Mouse (Mus musculus): ENCODE data around the gene Kbtbd6.
"Not testable (repeated sequence)": the region's sequence is repeated elsewhere in the genome, so short reads cannot be mapped to it uniquely, and the experiment has no call there.

The Kbtbd6 gene

DNA sequence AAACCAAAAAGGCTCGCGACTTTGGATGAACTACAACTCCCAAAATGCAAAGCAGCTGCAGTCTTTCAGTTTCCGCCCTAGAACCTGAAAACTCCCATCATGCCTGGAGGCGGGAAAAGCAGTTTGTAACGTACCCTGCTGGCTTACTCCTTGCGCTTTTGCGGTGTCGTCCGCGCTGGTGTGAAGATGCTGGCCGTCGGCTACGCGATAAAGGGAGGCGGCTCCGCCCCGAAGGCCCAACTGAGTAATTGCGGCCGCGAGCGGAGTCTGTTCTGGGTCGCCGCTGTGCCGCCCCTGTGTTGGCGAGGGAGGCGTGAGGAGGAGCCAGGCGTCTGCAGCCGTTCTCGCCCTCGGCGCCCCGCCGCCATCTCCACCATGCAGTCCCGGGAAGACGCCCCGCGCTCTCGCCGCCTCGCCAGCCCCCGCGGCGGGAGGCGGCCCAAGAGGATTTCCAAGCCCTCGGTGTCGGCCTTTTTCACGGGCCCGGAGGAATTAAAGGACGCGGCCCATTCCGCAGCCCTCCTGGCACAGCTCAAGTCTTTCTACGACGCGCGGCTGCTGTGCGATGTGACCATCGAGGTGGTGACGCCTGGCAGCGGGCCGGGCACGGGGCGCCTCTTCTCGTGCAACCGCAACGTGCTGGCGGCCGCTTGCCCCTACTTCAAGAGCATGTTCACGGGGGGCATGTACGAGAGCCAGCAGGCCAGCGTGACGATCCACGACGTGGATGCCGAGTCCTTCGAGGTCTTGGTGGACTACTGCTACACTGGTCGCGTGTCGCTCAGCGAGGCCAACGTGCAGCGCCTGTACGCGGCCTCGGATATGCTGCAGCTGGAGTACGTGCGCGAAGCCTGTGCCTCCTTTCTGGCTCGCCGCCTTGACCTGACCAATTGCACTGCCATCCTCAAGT lies at the start of gene Kbtbd6:
Gene Kbtbd6, plus strand, starts transcription at position 155 of the 910 bp plus-strand sequence.
- peak; percentile 87 to 89 for DNase-seq (ENCODE audit: low spot score in 2 of 2)

DNA sequence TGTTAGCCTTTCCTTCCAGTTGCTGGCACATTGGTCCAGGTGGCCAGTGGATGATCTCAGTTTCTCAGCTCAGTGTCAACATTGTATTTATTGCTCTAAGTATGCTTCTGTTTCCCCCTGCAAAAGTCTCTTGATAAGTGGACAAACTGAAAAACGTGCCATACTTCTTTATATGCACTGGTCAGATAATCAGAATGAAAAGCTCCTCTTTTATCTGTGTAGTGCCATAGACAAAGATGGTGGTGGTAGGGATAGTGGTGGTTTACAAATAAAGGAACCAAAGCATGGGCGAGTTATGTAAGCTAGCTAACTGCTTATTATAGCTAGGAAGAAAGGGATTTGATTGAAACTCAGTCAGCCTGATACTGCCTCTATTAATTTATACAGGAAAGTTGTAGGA lies 44.0 kb upstream of the Kbtbd6 start:
- DNase-seq (ENCODE audit: low spot score in 2 of 2) = no peak

- DNase-seq (ENCODE audit: low spot score in 2 of 2) = peak in 1 of 2 experiments; percentile 9
Observed at GRCm38 (mm10) chr14:79409278-79409830, 42.3 kb upstream of the Kbtbd6 start.

GRCm38 (mm10) chr14:79410662-79411061 lies 41.0 kb upstream of the Kbtbd6 start:
- no peak for DNase-seq (ENCODE audit: low spot score in 2 of 2)

- DNase-seq (ENCODE audit: low spot score in 2 of 2) = no peak
Observed at GRCm38 (mm10) chr14:79413121-79413520, 38.5 kb upstream of the Kbtbd6 start.

DNA sequence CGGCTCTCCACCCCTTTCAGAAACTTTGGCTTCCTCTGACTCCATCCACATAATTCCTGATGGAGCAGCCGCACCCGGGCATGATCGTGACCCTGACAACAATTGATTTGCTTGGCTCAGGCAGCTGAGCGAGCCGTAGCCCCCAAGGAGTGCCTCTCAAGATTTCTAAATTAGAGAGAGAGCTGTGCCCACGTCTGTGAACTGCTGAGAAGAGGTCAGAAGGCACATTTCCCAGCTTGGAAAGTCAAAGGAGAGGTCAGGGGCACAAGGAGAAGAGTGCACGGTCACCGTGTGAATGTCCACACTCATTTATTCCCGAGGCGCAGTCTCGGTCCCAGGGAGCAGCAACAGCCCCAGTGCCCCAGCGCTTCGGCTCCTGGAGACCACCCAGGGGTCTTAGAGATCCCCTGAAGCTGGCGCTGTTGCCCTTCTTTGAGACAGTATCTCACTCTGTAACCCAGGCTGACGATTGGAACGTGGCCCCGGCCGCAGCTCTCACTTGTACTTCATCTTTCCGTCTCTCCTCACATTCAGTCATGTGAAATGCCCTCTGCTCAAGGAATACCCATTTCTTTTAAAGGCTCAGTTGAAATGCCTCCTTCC lies 31.5 kb upstream of the Kbtbd6 start:
- no peak for DNase-seq (ENCODE audit: low spot score in 2 of 2)

DNA sequence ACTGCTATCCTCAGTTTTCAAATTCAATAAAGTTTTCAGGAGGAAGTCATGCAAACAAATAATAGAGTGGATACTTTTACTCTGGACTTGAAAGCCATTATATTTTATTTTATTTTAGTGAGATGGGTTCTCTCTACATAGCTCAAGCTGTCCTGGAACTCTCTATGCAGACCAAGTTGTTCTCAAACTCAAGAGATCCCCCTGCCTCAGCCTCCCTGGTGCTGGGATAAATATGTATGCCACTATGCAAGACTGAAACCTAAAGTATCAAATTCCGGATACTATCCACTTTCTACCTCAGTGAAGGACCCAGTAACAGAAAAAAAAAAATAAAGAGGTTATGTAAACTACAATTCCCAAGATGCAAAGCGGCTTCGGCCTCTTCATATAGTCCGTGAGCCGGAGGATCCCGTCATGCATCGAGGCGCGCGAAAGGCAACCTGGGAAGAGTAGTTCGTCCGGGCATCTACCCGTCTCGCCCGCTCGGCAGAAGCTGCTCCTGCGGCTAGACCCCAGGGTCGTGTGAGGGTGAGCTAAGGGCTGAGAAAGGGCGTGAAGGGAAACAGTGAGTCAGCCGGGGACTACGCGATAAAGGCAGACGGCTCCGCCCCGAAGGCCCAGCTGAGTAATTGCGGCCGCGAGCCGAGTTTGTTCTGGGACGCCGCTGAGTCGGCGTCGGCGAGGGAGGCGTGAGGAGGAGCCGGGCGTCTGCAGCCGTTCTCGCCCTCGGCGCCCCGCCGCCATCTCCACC lies 25.5 kb upstream of the Kbtbd6 start, which contains the start of gene Kbtbd7:
Gene Kbtbd7, plus strand, starts transcription at position 533 of the 751 bp plus-strand sequence.
- peak; percentile 96 for DNase-seq (ENCODE audit: low spot score in 2 of 2)

GRCm38 (mm10) chr14:79426730-79427365 lies 24.8 kb upstream of the Kbtbd6 start:
- DNase-seq (ENCODE audit: low spot score in 2 of 2) = peak in 1 of 2 experiments; percentile 34

DNA sequence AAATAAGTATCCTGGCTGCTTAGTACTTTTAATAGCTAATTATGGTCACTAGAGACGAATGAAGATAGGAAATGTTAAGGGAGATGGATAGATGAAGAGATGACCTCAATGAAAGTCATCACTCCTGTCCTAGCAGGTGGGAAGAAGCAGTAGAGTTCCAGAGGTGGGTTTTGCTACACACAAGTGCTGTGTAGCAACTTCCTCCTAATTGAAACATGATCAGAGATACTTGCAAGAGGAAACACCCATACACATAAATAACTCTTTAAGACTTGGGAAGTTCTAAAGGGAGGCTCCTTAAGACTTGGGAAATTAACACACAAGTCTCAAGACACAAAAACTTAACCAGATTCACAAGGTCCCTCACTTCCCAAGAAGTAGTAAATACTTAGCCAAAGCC lies 17.6 kb upstream of the Kbtbd6 start:
- DNase-seq (ENCODE audit: low spot score in 2 of 2) = no peak

GRCm38 (mm10) chr14:79440655-79441054 lies 11.0 kb upstream of the Kbtbd6 start:
- DNase-seq (ENCODE audit: low spot score in 2 of 2) = no peak

DNA sequence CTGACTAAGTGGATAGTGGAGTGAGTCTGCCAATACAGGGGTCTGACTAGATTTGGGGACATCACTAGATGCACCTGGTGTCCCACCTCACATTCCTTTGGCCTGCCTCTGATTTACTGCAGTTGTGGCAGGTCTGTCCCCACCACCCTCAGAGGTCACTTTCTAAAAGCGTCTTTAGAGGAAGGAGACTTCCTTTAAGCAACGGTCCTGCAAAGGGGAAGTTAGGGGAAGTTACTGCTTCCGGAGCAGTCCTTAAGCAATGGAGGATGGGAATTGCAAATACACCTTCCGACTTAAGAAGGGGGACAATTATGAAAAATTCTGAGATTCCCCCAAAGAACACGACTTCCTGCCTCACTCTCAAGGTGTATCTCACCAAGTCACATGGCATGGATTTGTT lies 10.2 kb upstream of the Kbtbd6 start:
- no peak for DNase-seq (ENCODE audit: low spot score in 2 of 2)

GRCm38 (mm10) chr14:79444601-79445000 lies 7.0 kb upstream of the Kbtbd6 start:
- no peak for DNase-seq (ENCODE audit: low spot score in 2 of 2)

- peak; percentile 52 to 79 for DNase-seq (ENCODE audit: low spot score in 2 of 2)
Observed at GRCm38 (mm10) chr14:79445055-79445620, 6.5 kb upstream of the Kbtbd6 start.

DNA sequence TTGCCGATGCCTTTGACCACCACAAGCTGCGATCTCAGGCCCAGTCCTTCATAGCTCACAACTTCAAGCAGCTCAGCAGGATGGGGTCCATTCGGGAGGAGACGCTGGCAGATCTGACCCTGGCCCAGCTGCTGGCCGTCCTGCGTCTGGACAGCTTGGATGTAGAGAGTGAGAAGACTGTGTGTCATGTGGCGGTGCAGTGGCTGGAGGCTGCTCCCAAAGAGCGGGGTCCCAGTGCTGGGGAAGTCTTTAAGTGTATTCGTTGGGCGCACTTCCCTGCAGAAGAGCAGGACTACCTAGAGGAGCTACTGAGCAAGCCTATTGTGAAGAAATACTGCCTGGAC lies 928 bp downstream of the Kbtbd6 start:
- DNase-seq (ENCODE audit: low spot score in 2 of 2) = not testable (repeated sequence)

- DNase-seq (ENCODE audit: low spot score in 2 of 2) = no peak
Observed at GRCm38 (mm10) chr14:79460401-79460800, 8.8 kb downstream of the Kbtbd6 start.

GRCm38 (mm10) chr14:79460988-79461387 lies 9.4 kb downstream of the Kbtbd6 start:
- peak in 1 of 2 experiments; percentile 11 for DNase-seq (ENCODE audit: low spot score in 2 of 2)

DNA sequence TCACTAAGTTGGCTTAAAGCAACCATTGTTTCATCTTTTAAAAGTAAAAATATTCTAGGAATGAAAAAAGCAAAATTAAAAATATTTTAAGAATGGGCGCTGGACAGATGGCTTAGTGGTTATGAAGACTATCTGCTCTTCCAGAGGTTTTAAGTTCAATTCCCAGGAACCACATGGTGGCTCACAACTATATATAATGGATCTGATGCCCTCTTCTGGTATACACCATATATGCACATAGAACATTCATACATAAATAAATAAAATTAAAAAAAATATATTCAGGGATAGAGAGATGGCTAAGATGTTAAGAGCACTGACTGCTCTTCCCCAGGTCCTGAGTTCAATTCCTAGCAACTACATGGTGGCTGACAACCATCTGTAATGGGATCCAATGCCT lies 14.0 kb downstream of the Kbtbd6 start:
- DNase-seq (ENCODE audit: low spot score in 2 of 2) = no peak

GRCm38 (mm10) chr14:79467621-79468020 lies 16.0 kb downstream of the Kbtbd6 start:
- DNase-seq (ENCODE audit: low spot score in 2 of 2) = peak; percentile 67 to 81

DNA sequence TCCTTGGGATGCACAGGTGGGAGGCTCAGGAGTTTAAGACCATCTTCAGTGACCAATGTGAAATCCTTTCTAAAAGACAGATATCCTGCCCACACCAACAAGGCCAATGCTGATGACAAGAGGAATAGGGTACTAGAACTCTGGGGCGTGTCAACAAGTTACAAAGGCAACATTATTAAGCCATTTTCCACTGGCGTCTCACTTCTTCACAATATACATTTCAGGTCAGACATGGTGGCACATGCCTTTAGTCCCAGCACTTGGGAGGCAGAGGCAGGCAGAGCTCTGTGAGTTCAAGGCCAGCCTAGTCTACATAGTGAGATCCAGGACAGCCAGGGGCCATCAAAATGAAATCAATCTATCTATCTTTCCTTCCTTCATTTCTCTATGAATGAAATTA lies 21.7 kb downstream of the Kbtbd6 start:
- DNase-seq (ENCODE audit: low spot score in 2 of 2) = no peak

- peak; percentile 96 to 97 for DNase-seq (ENCODE audit: low spot score in 2 of 2)
Observed at GRCm38 (mm10) chr14:79480624-79481338, 29.1 kb downstream of the Kbtbd6 start, which contains the start of gene Elf1. Elf1 (plus strand) TSS chr14:79481194.

All from right cerebral cortex, postnatal 10 days (tissue).